Mouse (Mus musculus) kidney, embryonic 14.5 days (tissue): ENCODE measurements around the gene Pkmyt1. TPM values are rescaled to one million over a fixed set of nuclear protein-coding genes. Genes with fewer than 3 reads are reported as not detected.

Source experiments
- ATAC-seq: fragments of 200-750 bp; cut with Nextera tagmentation; 2 replicates; pipeline ENCODE4 v1.8.0; 2017; ENCODE audit warnings: moderate number of reproducible peaks, mild to moderate bottlenecking, moderate TSS enrichment, moderate library complexity; ENCODE audit not compliant: low FRiP score, low TSS enrichment
- H3K27ac ChIP-seq: fragments of 300-500 bp; sonication (generic); 2 replicates; pipeline ENCODE4 v1.5.1; 2014; ENCODE audit warnings: low read depth, mild to moderate bottlenecking, low read length, moderate library complexity, mixed read lengths
- H3K27me3 ChIP-seq: fragments of 300-500 bp; sonication (generic); 2 replicates; pipeline ENCODE4 v1.6.1; 2014; ENCODE audit warnings: mild to moderate bottlenecking, low read length; ENCODE audit not compliant: control insufficient read depth, insufficient read depth
- H3K36me3 ChIP-seq: fragments of 300-500 bp; sonication (generic); 2 replicates; pipeline ENCODE4 v1.6.1; 2014; ENCODE audit warnings: low read length, mixed read lengths; ENCODE audit not compliant: control insufficient read depth, insufficient read depth
- H3K4me1 ChIP-seq: fragments of 300-500 bp; sonication (generic); 2 replicates; pipeline ENCODE4 v1.6.1; 2014; ENCODE audit warnings: low read length, mixed read lengths; ENCODE audit not compliant: control insufficient read depth, insufficient read depth
- H3K4me2 ChIP-seq: fragments of 300-500 bp; sonication (generic); replicated peaks from 2 replicates; pipeline ENCODE4 v1.6.1; 2014; ENCODE audit warnings: low read depth, mild to moderate bottlenecking, low read length
- H3K4me3 ChIP-seq: fragments of 300-500 bp; sonication (generic); 2 replicates; pipeline ENCODE4 v1.5.1; 2014; ENCODE audit warnings: mild to moderate bottlenecking, low read length
- H3K9ac ChIP-seq: fragments of 300-500 bp; sonication (generic); 2 replicates; pipeline ENCODE4 v1.6.1; 2014; ENCODE audit warnings: low read depth, mild to moderate bottlenecking, low read length, moderate library complexity
- H3K9me3 ChIP-seq: fragments of 300-500 bp; sonication (generic); 2 replicates; pipeline ENCODE4 v1.6.1; 2016; ENCODE audit warnings: low read length; ENCODE audit not compliant: control insufficient read depth
- WGBS: fragments of 180-500 bp; shearing (Covaris S2); extraction: QIAGEN DNeasy Blood & Tissue Kit; methylation state at CpG from one replicate; pipeline ENCODE4 v1.1.7; 2014; 5-methylcytosine and 5-hydroxymethylcytosine counted together
- polyA plus RNA-seq: library from polyadenylated mRNA; unstranded; fragments of >200 nt; fragmentation: Nextera tagmentation; extraction: Ambion mirVana; gene quantifications from 2 replicates; pipeline ENCODE4 v1.2.1, GENCODE M21; 2014

The Pkmyt1 gene
- polyA plus RNA-seq, 1 experiment from 2014 or later, result 56.4 TPM

DNA sequence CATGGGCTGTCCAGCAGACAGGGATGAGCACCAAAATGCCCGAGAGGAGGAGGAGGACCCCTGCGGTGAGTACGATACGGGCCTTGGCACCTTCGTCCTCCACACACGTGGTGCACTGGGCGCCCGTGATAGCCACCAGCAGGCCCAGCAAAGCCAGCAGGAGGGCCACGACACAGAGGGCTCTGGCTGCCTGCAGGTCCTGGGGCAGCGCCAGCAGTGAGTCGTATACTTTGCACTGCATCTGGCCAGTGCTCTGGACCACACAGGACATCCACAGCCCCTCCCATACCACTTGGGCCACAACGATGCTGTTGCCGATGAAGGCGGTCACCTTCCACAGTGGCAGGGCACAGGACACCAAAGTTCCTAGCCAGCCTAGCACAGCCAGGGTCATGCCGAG lies 42.9 kb upstream of the Pkmyt1 start:
- WGBS, result 6% methylated on average over 15 of the region's 15 CpGs
- peak overlapping the region; percentile 64 for H3K9ac ChIP-seq
- no peaks in the 10 kb centered on the region for H3K36me3 ChIP-seq
- H3K4me1 ChIP-seq, result peaks cover 24% of the 10 kb centered on the region; the same call in 1 of the 2 replicates
- no peaks in the 10 kb centered on the region for H3K9me3 ChIP-seq
- ATAC-seq, result 0 out of 2 replicates have a peak, but pooled peaks have one; percentile 1
- H3K27me3 ChIP-seq, result peaks cover 27% of the 10 kb centered on the region
- H3K27ac ChIP-seq, result peak overlapping the region; percentile 78
- peak overlapping the region; percentile 56 for H3K4me2 ChIP-seq
- peak overlapping the region; percentile 31 for H3K4me3 ChIP-seq

DNA sequence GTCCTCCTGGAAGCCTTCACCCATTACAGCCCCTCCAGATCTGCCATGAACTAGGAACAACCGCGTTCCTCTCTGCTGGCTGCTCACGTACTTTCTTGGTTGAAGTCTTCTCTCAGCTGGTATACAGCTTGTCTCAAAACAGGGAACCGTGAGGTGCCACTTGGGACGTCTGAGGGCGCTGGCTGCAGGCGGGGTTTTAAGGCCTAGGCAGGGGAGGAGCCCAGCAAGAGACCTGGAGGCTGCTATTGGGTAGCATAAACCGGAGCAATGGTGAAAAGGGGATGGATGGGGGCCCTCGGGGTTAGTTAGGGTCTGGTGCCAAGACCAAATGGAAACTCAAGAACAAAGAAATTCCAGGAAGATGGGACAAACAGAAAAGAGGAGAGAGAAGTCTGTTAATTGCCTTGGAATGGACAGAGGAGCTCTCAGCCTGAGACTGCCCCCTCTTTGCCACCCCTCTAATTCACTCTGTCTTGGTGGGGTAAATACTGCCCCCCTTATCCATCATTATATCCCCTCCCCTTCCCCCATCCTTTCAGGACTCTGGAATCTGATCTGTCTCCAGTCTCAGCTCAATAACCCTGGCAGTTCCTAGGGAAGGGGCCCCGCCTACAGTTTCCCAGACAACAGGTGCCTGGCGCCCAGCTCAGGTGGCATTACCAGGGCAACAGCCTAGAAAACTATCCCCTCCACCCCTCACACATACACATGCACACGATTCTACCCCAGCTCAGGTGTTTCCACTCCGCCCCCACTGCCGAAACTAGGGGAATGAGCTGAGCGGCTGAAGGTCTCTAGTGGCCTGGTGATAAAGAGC lies 42.1 kb upstream of the Pkmyt1 start, which contains the start of gene Cldn9:
Gene Cldn9, minus strand, starts transcription at position 171 of the 817 bp plus-strand sequence.
- Histone ChIP-seq H3K9ac (peak within 1 kb of the TSS; percentile 64), H3K27ac (peak within 1 kb of the TSS; percentile 78)

DNA sequence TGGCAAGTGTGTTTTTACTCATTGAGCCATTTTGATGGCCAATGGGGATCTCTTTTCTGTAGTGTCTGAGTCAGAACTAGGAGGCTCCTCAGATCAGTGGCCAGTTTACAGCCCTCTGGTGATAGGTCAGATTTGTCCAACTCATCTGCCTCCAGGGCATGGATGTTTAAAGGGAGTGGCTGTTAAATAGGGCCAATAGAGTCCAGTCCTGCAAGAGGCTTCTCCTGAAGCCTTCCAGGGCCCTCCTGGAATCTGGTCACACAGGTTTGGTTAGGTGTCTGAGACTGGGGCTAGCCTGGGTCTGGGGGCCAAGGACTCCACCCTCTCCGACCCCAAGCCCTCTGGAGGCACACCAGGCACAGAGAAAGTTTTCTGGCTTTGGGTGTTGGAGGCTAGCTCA lies 31.6 kb upstream of the Pkmyt1 start:
- Histone ChIP-seq H3K4me2 (no peak overlapping the region), H3K4me3 (no peak overlapping the region), H3K36me3 (no peaks in the 10 kb centered on the region), H3K27ac (peak overlapping the region; percentile 1; the same call in 1 of the 2 replicates), H3K9me3 (no peaks in the 10 kb centered on the region), H3K4me1 (peaks cover 13% of the 10 kb centered on the region), H3K9ac (no peak overlapping the region), H3K27me3 (peaks cover 12% of the 10 kb centered on the region)
- no peak for ATAC-seq
- 32% methylated on average over 1 of the region's 1 CpGs for WGBS

More for the DNA sequence above, 42.1 kb upstream of the Pkmyt1 start, which contains the start of gene Cldn9:
- H3K4me1 ChIP-seq, result peaks cover 24% of the 10 kb centered on the region; the same call in 1 of the 2 replicates
- WGBS, result 7% methylated on average over 15 of the region's 15 CpGs
- H3K4me2 ChIP-seq, result peak within 1 kb of the TSS; percentile 56
- H3K36me3 ChIP-seq, result no peaks in the 10 kb centered on the region
- peak within 1 kb of the TSS; percentile 31 for H3K4me3 ChIP-seq
- H3K9me3 ChIP-seq, result no peaks in the 10 kb centered on the region
- H3K27me3 ChIP-seq, result peaks cover 25% of the 10 kb centered on the region
- peak; percentile 94 for ATAC-seq

DNA sequence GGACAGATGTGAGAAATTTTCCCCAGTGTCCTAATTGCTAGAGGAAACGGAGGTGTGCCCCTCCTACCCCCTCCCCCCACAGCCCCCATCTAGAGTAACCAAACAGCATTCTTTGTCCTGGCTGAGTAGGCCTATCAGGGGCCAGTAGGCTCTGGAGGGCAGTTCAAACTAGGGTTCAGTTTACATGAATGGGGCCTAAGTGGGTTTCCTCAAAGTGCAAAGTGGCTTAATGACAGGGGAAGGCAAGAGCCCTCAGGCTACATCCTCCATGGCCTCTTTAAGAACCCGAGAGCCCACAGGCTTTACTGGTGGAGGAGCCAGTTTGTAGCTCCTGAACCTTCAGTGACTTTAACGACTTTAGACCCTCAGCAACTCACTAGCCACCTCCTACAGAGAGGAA lies 30.3 kb upstream of the Pkmyt1 start:
- no peak overlapping the region for H3K4me2 ChIP-seq
- peak; percentile 70 for ATAC-seq
- H3K9ac ChIP-seq, result no peak overlapping the region
- no peaks in the 10 kb centered on the region for H3K9me3 ChIP-seq
- H3K36me3 ChIP-seq, result no peaks in the 10 kb centered on the region
- WGBS, result 4% methylated on average over 3 of the region's 3 CpGs
- peak overlapping the region; percentile 69 for H3K27ac ChIP-seq
- peaks cover 13% of the 10 kb centered on the region for H3K4me1 ChIP-seq
- H3K27me3 ChIP-seq, result peaks cover 17% of the 10 kb centered on the region
- H3K4me3 ChIP-seq, result no peak overlapping the region

DNA sequence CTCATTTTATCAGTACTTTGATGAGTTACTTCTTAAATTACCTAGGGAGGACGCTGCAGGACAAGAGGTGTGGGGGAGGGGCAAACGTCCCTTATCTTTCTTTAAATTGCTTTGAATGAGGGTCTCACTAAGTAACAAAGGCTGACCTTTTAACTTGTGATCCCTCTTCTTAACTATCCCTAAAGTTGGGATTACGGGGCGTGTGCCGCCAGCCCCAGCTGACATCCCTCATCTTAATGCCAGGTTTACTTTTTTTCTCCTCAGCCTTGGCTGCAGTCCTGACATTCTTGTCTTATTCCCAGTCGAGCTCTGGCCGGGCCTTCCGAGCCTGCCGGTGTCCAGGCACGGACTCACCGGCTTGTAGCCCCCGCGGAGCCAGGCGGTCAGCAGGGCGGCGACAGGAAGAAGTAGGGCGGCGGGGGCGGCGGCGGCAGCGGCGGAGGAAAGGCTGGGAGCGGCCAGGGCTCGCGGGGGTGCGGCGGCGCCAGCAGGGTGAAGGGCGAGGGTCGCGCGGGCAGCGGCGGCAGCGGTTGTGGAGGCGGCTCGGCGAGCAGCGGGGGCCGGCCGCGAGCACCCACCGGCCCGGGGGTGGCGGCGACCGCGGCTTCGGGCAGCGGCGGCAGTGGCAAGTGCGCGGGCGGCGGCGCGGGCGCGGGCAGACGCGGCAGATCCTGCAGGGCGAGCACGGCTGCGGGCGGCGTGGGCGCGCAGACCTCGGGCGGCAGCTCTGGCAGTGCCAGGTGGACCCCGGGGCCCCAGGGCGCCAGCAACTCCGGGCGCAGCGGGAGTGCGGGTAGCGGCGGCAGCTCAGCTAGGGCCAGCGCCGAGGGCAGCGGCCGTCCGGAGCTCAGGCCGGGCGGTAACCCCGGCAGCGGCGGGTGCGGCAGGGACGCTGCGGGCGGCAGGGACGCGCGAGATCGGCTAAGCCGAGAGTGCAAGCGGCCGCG lies 26.7 kb upstream of the Pkmyt1 start:
- H3K4me3 ChIP-seq, result peak overlapping the region; percentile 70
- no peaks in the 10 kb centered on the region for H3K9me3 ChIP-seq
- H3K36me3 ChIP-seq, result no peaks in the 10 kb centered on the region
- no peak overlapping the region for H3K27ac ChIP-seq
- ATAC-seq, result peak; percentile 41
- H3K4me1 ChIP-seq, result peaks cover 12% of the 10 kb centered on the region
- H3K27me3 ChIP-seq, result peaks cover 20% of the 10 kb centered on the region
- WGBS, result under 1% methylated on average over 56 of the region's 101 CpGs
- H3K4me2 ChIP-seq, result peak overlapping the region; percentile 100
- H3K9ac ChIP-seq, result peak overlapping the region; percentile 63

DNA sequence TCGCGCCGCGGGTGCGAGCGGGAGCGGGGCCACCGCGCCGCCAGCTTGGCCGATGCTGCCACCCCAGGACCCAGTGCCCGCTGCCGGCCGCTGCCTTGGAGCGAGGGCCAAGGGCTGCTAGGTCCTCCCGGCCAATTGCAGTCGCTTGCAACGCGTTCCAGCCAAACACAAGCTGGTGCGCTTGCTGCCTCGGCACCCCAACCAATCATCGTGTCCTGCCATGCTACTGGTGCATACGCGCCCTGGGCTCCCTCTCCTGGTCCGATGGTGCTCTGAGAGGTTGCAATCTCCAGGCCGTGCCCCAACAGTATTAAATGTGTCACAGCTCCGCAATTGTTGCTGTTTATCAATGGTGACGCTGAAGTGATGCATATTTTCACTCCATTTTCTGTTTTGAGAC lies 26.1 kb upstream of the Pkmyt1 start:
- H3K9me3 ChIP-seq, result no peaks in the 10 kb centered on the region
- peaks cover 9% of the 10 kb centered on the region; the same call in 1 of the 2 replicates for H3K4me1 ChIP-seq
- peak overlapping the region; percentile 63 for H3K9ac ChIP-seq
- WGBS, result under 1% methylated on average over 22 of the region's 28 CpGs
- peaks cover 20% of the 10 kb centered on the region for H3K27me3 ChIP-seq
- peak overlapping the region; percentile 100 for H3K4me2 ChIP-seq
- H3K36me3 ChIP-seq, result no peaks in the 10 kb centered on the region
- peak overlapping the region; percentile 70 for H3K4me3 ChIP-seq
- peak; percentile 93 for ATAC-seq
- H3K27ac ChIP-seq, result no peak overlapping the region

DNA sequence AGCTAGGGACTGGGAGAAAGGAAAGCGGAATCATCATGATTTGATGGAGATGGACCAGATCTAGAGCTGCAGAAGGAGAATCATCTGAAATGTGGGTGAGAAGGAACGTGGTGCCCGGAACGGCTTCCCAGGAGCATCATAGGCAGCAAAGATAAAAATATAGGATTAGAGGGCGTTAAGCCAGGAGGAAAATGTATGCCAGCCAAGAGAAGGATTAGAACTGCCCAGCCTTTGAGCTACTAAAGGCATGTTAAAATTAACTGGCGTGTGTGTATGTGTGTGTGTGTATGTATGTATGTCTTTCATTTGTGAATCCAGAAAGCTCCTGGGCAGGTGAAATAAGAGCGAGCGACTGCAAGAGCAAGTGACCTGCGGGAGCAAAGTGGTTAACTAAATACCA lies 22.8 kb upstream of the Pkmyt1 start:
- no peak for ATAC-seq
- H3K4me1 ChIP-seq, result 0 out of 2 replicates have a peak, but pooled peaks cover 8% of the 10 kb centered on the region
- H3K4me2 ChIP-seq, result no peak overlapping the region
- no peaks in the 10 kb centered on the region for H3K36me3 ChIP-seq
- peaks cover 19% of the 10 kb centered on the region for H3K27me3 ChIP-seq
- no peak overlapping the region for H3K27ac ChIP-seq
- H3K9me3 ChIP-seq, result no peaks in the 10 kb centered on the region
- 86% methylated on average over 9 of the region's 9 CpGs for WGBS
- H3K4me3 ChIP-seq, result no peak overlapping the region
- no peak overlapping the region for H3K9ac ChIP-seq

DNA sequence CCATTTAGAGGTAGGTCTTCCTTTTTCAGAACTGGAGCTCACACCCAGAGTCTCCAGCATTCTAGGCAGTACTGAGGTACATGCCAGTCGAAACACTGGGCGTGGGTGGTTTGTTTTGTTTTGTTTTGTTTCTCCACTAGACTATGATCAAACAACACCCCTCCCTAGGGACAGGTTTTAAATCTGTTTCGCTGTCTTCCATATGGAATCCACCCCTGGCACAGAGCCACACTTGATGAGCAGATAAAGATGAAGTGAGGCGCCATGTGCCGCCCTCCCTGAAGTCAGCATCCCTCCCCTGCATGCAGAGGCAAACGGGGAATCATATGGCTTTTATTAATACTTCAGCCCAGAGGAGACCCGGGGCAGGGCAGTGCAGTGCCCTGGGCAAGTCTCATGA lies 21.4 kb upstream of the Pkmyt1 start:
- Histone ChIP-seq H3K4me3 (no peak overlapping the region), H3K27ac (no peak overlapping the region)
- WGBS, result 48% methylated on average over 7 of the region's 7 CpGs

More for the DNA sequence above, 21.4 kb upstream of the Pkmyt1 start:
- Histone ChIP-seq H3K36me3 (no peaks in the 10 kb centered on the region), H3K4me1 (0 out of 2 replicates have a peak, but pooled peaks cover 6% of the 10 kb centered on the region), H3K27me3 (peaks cover 6% of the 10 kb centered on the region; the same call in 1 of the 2 replicates), H3K9me3 (no peaks in the 10 kb centered on the region), H3K9ac (no peak overlapping the region), H3K4me2 (no peak overlapping the region)
- ATAC-seq, result no peak
